Mouse (Mus musculus) intestine, embryonic 16.5 days (tissue): ENCODE data around the gene Thap7. TPM values are rescaled to one million over a fixed set of nuclear protein-coding genes. Genes with fewer than 3 reads are reported as not detected.
A peak's percentile ranks its signal among the peaks of the same experiment; 100 is the strongest.
"Not testable (repeated sequence)": the region's sequence is repeated elsewhere in the genome, so short reads cannot be mapped to it uniquely, and the experiment has no call there.

Experiments
- ATAC-seq: fragments of 200-750 bp; cut with Nextera tagmentation; 2 replicates; pipeline ENCODE4 v1.8.0; 2017; ENCODE audit warnings: moderate TSS enrichment, moderate library complexity
- H3K27ac ChIP-seq: fragments of 300-500 bp; sonication (generic); 2 replicates; pipeline ENCODE4 v1.5.1; 2014; ENCODE audit warnings: mild to moderate bottlenecking, low read length
- H3K27me3 ChIP-seq: fragments of 300-500 bp; sonication (generic); replicated peaks from 2 replicates; pipeline ENCODE4 v1.6.1; 2014; ENCODE audit warnings: low read length, control low read depth, mixed read lengths; ENCODE audit not compliant: control insufficient read depth, insufficient read depth
- H3K36me3 ChIP-seq: fragments of 300-500 bp; sonication (generic); 2 replicates; pipeline ENCODE4 v1.6.1; 2014; ENCODE audit warnings: low read length, control low read depth; ENCODE audit not compliant: control insufficient read depth, insufficient read depth
- H3K4me1 ChIP-seq: fragments of 300-500 bp; sonication (generic); 2 replicates; pipeline ENCODE4 v1.6.1; 2014; ENCODE audit warnings: low read length, control low read depth, mixed read lengths; ENCODE audit not compliant: control insufficient read depth, insufficient read depth
- H3K4me2 ChIP-seq: fragments of 300-500 bp; sonication (generic); 2 replicates; pipeline ENCODE4 v1.6.1; 2014; ENCODE audit warnings: low read depth, low read length, control low read depth
- H3K4me3 ChIP-seq: fragments of 300-500 bp; sonication (generic); 2 replicates; pipeline ENCODE4 v1.5.1; 2014; ENCODE audit warnings: mild to moderate bottlenecking, low read length
- H3K9ac ChIP-seq: fragments of 300-500 bp; sonication (generic); 2 replicates; pipeline ENCODE4 v1.6.1; 2014; ENCODE audit warnings: low read depth, low read length
- H3K9me3 ChIP-seq: fragments of 300-500 bp; sonication (generic); 2 replicates; pipeline ENCODE4 v1.6.1; 2016; ENCODE audit warnings: low read length, control low read depth; ENCODE audit not compliant: control insufficient read depth
- WGBS: fragments of 180-500 bp; shearing (Covaris S2); extraction: QIAGEN DNeasy Blood & Tissue Kit; methylation state at CpG from one replicate; pipeline ENCODE4 v1.1.7; 2014; 5-methylcytosine and 5-hydroxymethylcytosine counted together
- polyA plus RNA-seq: library from polyadenylated mRNA; unstranded; fragments of >200 nt; fragmentation: Nextera tagmentation; extraction: Ambion mirVana; gene quantifications from 2 replicates; pipeline ENCODE4 v1.2.1, GENCODE M21; 2015

The Thap7 gene
- polyA plus RNA-seq, 1 experiment from 2014 or later, result 59.3 TPM

GRCm38 (mm10) chr16:17559396-17560027, 28.6 kb upstream of the Thap7 start:
- H3K9ac ChIP-seq, result peak overlapping the region; percentile 4

DNA sequence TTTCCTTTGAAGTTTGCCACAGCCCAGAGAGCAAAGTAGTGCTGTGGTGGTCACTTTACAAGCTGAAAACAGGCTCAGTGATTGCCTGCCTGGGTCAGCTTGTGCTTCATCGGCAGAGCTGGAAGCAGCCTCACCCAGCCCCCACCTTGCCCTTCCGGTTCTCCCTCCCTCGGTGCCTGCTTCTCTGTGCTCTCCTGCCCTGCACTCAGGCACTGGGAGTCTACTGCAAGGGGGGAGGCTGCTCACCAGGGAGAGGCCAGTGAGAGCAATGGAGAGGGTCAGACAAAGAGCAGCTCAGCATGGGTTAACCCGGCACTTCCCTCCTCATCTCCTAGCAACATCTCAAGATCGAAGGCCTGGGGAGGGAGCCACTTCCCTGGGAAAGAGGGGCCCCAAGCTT, 27.9 kb upstream of the Thap7 start:
- H3K36me3 ChIP-seq, result no peaks in the 10 kb centered on the region
- no peak overlapping the region for H3K27ac ChIP-seq
- peak overlapping the region; percentile 4 for H3K9ac ChIP-seq
- H3K4me2 ChIP-seq, result peak overlapping the region; percentile 20
- no peaks in the 10 kb centered on the region for H3K27me3 ChIP-seq
- no peaks in the 10 kb centered on the region for H3K9me3 ChIP-seq
- WGBS, result 0% methylated on average over 5 of the region's 5 CpGs
- H3K4me1 ChIP-seq, result peaks cover 50% of the 10 kb centered on the region
- H3K4me3 ChIP-seq, result no peak overlapping the region
- ATAC-seq, result peak; percentile 19; the same call in 1 of the 2 replicates

More at GRCm38 (mm10) chr16:17559396-17560027, 28.6 kb upstream of the Thap7 start:
- peak overlapping the region; percentile 20; the same call in 1 of the 2 replicates for H3K4me2 ChIP-seq
- H3K27ac ChIP-seq, result 0 out of 2 replicates have a peak overlapping the region, but pooled peaks have one; percentile 10
- 75% methylated on average over 9 of the region's 9 CpGs for WGBS
- no peaks in the 10 kb centered on the region for H3K27me3 ChIP-seq
- H3K36me3 ChIP-seq, result no peaks in the 10 kb centered on the region
- H3K4me3 ChIP-seq, result no peak overlapping the region
- H3K9me3 ChIP-seq, result no peaks in the 10 kb centered on the region
- no peak for ATAC-seq
- peaks cover 44% of the 10 kb centered on the region for H3K4me1 ChIP-seq

DNA sequence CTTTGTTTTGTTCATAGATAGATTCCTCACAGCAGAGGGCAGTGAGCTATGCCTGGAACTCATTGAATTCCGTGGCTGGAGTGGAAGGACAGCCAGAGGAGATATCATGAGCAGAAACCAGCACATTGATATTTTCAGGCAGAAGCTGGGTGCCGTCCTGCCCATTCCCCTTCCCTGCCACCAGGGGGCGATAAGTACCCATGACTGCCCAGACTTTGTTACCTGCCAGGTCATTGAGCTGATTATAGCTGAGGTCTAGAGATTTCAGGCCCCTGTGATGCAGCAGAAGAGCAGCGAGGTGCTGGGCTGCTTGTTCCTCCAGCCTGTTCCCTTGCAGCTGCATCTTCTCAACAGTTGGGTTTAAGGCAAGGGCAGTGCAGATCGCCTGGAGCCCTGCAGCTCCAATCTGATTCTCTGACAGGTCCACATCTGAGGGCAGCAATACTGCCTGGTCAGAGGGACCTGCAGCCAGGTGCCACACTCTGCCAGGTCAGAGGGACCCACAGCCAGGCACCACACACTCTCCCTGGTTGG, 27.1 kb upstream of the Thap7 start:
- no peak overlapping the region for H3K9ac ChIP-seq

GRCm38 (mm10) chr16:17556907-17557306, 26.0 kb upstream of the Thap7 start:
- no peaks in the 10 kb centered on the region for H3K9me3 ChIP-seq
- peaks cover 46% of the 10 kb centered on the region for H3K4me1 ChIP-seq
- no peak overlapping the region for H3K9ac ChIP-seq
- no peak overlapping the region for H3K4me3 ChIP-seq
- no peak overlapping the region for H3K4me2 ChIP-seq
- H3K27ac ChIP-seq, result no peak overlapping the region
- 62% methylated on average over 4 of the region's 4 CpGs for WGBS
- no peaks in the 10 kb centered on the region for H3K27me3 ChIP-seq
- ATAC-seq, result no peak
- no peaks in the 10 kb centered on the region for H3K36me3 ChIP-seq

More for the DNA sequence above, 27.1 kb upstream of the Thap7 start:
- no peaks in the 10 kb centered on the region for H3K36me3 ChIP-seq
- ATAC-seq, result no peak
- no peaks in the 10 kb centered on the region for H3K27me3 ChIP-seq
- no peak overlapping the region for H3K4me2 ChIP-seq
- no peaks in the 10 kb centered on the region for H3K9me3 ChIP-seq
- H3K4me1 ChIP-seq, result peaks cover 50% of the 10 kb centered on the region
- no peak overlapping the region for H3K27ac ChIP-seq
- WGBS, result 3% methylated on average over 5 of the region's 5 CpGs
- no peak overlapping the region for H3K4me3 ChIP-seq

- peaks cover 39% of the 10 kb centered on the region for H3K4me1 ChIP-seq
- WGBS, result 84% methylated on average over 4 of the region's 4 CpGs
- H3K27me3 ChIP-seq, result no peaks in the 10 kb centered on the region
- H3K9me3 ChIP-seq, result no peaks in the 10 kb centered on the region
- H3K4me3 ChIP-seq, result no peak overlapping the region
- ATAC-seq, result no peak
- no peak overlapping the region for H3K4me2 ChIP-seq
- no peaks in the 10 kb centered on the region for H3K36me3 ChIP-seq
- no peak overlapping the region for H3K27ac ChIP-seq
- H3K9ac ChIP-seq, result no peak overlapping the region
These were observed 25.2 kb upstream of the Thap7 start for GRCm38 (mm10) chr16:17556180-17556579.

- peak overlapping the region; percentile 54; the same call in 1 of the 2 replicates for H3K4me2 ChIP-seq
- not testable (repeated sequence) for H3K36me3 ChIP-seq, H3K9me3 ChIP-seq, H3K4me3 ChIP-seq, H3K27me3 ChIP-seq, H3K9ac ChIP-seq
- 0 out of 2 replicates have a peak, but pooled peaks have one; percentile 10 for ATAC-seq
- WGBS, result 18% methylated on average over 4 of the region's 4 CpGs
- H3K4me1 ChIP-seq, result peaks cover 30% of the 10 kb centered on the region
- H3K27ac ChIP-seq, result peak overlapping the region; percentile 42; the same call in 1 of the 2 replicates
These were observed 23.8 kb upstream of the Thap7 start for GRCm38 (mm10) chr16:17554702-17555101.

DNA sequence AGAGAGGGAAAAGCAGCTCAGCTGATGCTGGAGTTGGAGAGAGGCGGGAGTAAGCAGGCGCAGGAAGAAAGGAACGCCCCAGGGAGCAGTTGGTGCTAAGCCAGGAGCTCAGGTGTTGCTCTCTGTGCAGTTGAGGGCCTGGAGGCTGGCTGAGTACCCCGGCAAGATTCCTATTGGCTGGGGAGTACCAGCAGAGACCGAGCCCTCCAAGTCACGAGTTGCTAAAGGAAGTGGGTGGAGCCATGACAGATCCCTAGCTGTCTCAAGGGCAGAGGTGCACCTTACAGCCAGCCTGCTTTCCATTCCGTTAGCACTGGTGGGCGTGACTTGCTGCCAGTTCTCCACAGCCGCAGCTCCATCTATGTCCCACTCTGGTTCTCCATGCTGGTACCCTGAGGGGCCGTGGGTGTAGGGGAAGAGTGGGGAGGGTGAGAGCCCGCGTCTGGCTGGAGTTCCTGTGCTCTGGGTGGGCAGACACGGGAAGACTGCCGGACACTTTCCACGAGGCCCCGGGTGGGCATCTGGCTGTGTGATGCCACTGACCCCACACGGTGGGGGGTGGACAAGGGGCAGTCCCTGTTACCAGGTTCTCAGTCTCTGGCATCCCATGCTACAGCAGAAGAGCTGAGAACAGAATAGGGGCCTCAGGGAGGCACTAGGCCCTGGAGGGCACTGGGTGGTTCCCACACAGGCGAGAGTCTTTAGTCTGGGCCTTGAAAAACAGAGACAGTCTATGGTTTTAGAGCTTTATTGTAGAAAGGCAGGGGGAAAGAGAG, 23.2 kb upstream of the Thap7 start:
- peak overlapping the region; percentile 54 for H3K4me2 ChIP-seq

GRCm38 (mm10) chr16:17552837-17553236, 21.9 kb upstream of the Thap7 start:
- Histone ChIP-seq H3K9ac (no peak overlapping the region), H3K27me3 (no peaks in the 10 kb centered on the region), H3K27ac (no peak overlapping the region), H3K36me3 (no peaks in the 10 kb centered on the region), H3K4me3 (no peak overlapping the region), H3K4me2 (no peak overlapping the region), H3K4me1 (peaks cover 14% of the 10 kb centered on the region), H3K9me3 (no peaks in the 10 kb centered on the region)
- 66% methylated on average over 7 of the region's 7 CpGs for WGBS
- ATAC-seq, result no peak

More for the DNA sequence above, 23.2 kb upstream of the Thap7 start:
- Histone ChIP-seq H3K27me3 (no peaks in the 10 kb centered on the region), H3K27ac (peak overlapping the region; percentile 42; the same call in 1 of the 2 replicates), H3K9ac (peak overlapping the region; percentile 31; the same call in 1 of the 2 replicates), H3K4me3 (peak overlapping the region; percentile 13; the same call in 1 of the 2 replicates), H3K9me3 (no peaks in the 10 kb centered on the region), H3K36me3 (no peaks in the 10 kb centered on the region), H3K4me1 (peaks cover 25% of the 10 kb centered on the region)
- ATAC-seq, result peak; percentile 95
- 12% methylated on average over 18 of the region's 18 CpGs for WGBS

GRCm38 (mm10) chr16:17542632-17543031, 11.7 kb upstream of the Thap7 start:
- no peak overlapping the region for H3K9ac ChIP-seq
- H3K9me3 ChIP-seq, result no peaks in the 10 kb centered on the region; the same call in 1 of the 2 replicates
- H3K27ac ChIP-seq, result no peak overlapping the region
- H3K4me1 ChIP-seq, result no peaks in the 10 kb centered on the region
- 0 out of 2 replicates have a peak, but pooled peaks cover 3% of the 10 kb centered on the region for H3K27me3 ChIP-seq
- H3K36me3 ChIP-seq, result no peaks in the 10 kb centered on the region
- H3K4me3 ChIP-seq, result no peak overlapping the region
- no peak overlapping the region for H3K4me2 ChIP-seq
- ATAC-seq, result no peak
- WGBS, result 80% methylated on average over 2 of the region's 2 CpGs
